Mouse (Mus musculus): ENCODE measurements around the gene Kif26b.

DNA sequence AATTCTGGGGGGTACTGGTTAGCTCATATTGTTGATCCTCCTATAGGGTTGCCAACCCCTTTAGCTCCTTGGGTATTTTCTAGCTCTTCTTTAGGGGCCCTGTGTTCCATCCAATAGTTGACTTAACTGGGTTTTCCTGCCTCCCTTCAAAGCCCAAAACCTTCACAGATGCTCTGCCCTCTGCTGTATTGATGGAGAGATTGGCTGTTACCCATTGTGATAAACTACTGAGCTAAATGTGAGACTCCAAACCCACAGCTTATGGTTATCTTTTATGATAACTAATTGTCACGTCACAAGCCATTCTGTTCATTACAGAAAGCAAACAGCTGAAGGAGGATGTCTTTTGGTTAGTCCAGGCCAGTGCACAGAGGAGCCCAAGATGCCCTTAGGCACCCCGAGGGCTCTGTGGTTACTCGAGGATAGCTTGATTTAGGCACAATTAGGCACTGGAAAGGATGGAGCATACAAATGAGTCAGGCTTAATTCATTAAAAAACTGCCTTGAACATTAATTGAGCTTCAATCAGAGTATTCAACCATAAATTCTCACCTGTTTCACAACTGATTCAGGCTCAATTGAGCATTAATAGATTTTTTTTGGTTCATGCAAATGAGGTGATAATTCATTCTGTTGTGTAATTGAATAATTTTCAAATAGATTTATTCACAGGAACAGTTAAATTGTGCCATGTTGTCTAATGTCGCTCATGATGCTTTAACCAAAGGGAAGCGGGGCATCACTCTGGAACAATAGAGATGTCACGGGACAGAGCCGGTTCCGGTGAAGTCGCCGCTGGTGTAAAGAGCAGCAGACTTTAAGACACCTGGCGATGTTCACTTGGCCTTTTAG is 364.5 kb downstream of the Kif26b start:
- TF ChIP-seq POLR2A (IDR thresholded peaks at IDR 0.05; ENCODE audit: borderline replicate concordance, low read depth, low read length) (no peak), CTCF (IDR thresholded peaks at IDR 0.05; ENCODE audit: low read depth, low read length) (no peak)
